Mouse (Mus musculus): Measurements from ENCODE around the gene Lmna. TPM values are rescaled to one million over a fixed set of nuclear protein-coding genes. Genes with fewer than 3 reads are reported as not detected.

Gene Lmna
- total RNA-seq, 2 experiments from 2014 or later, result 42.0 to 49.3 TPM

- DNase-seq (ENCODE audit: low spot score in 2 of 2), result peak; percentile 75 to 80
Observed at GRCm38 (mm10) chr3:88526157-88527131, 16.7 kb upstream of the Lmna start.

- no peak for DNase-seq (ENCODE audit: low spot score in 2 of 2)
Observed at GRCm38 (mm10) chr3:88525021-88525420, 15.3 kb upstream of the Lmna start.

GRCm38 (mm10) chr3:88523027-88523426 lies 13.3 kb upstream of the Lmna start:
- DNase-seq (ENCODE audit: low spot score in 2 of 2), result no peak

GRCm38 (mm10) chr3:88521803-88522331 lies 12.1 kb upstream of the Lmna start:
- DNase-seq (ENCODE audit: low spot score in 2 of 2), result no peak

GRCm38 (mm10) chr3:88521156-88521555 lies 11.4 kb upstream of the Lmna start:
- no peak for DNase-seq (ENCODE audit: low spot score in 2 of 2)

GRCm38 (mm10) chr3:88520078-88520477 lies 10.3 kb upstream of the Lmna start:
- DNase-seq (ENCODE audit: low spot score in 2 of 2), result no peak

GRCm38 (mm10) chr3:88518411-88518810 lies 8.7 kb upstream of the Lmna start:
- no peak for DNase-seq (ENCODE audit: low spot score in 2 of 2)

GRCm38 (mm10) chr3:88516407-88516806 lies 6.7 kb upstream of the Lmna start:
- no peak for DNase-seq (ENCODE audit: low spot score in 2 of 2)

GRCm38 (mm10) chr3:88515095-88515386 lies 5.3 kb upstream of the Lmna start:
- DNase-seq (ENCODE audit: low spot score in 2 of 2), result no peak

GRCm38 (mm10) chr3:88514231-88515094 lies 4.7 kb upstream of the Lmna start:
- DNase-seq (ENCODE audit: low spot score in 2 of 2), result no peak

- DNase-seq (ENCODE audit: low spot score in 2 of 2), result no peak
Observed at GRCm38 (mm10) chr3:88513546-88514115, 3.9 kb upstream of the Lmna start.

- no peak for DNase-seq (ENCODE audit: low spot score in 2 of 2)
Observed at GRCm38 (mm10) chr3:88512896-88513545, 3.3 kb upstream of the Lmna start.

GRCm38 (mm10) chr3:88512141-88512895 lies 2.6 kb upstream of the Lmna start:
- no peak for DNase-seq (ENCODE audit: low spot score in 2 of 2)

GRCm38 (mm10) chr3:88511559-88511958 lies 1.8 kb upstream of the Lmna start:
- no peak for DNase-seq (ENCODE audit: low spot score in 2 of 2)

- no peak for DNase-seq (ENCODE audit: low spot score in 2 of 2)
Observed at GRCm38 (mm10) chr3:88510421-88511289, 899 bp upstream of the Lmna start.

- no peak for DNase-seq (ENCODE audit: low spot score in 2 of 2)
Observed at GRCm38 (mm10) chr3:88509250-88509649, 506 bp downstream of the Lmna start.

GRCm38 (mm10) chr3:88505765-88506164 lies 4.0 kb downstream of the Lmna start:
- no peak for DNase-seq (ENCODE audit: low spot score in 2 of 2)

GRCm38 (mm10) chr3:88505081-88505480 lies 4.7 kb downstream of the Lmna start:
- no peak for DNase-seq (ENCODE audit: low spot score in 2 of 2)
